Mouse (Mus musculus) limb, embryonic 10.5 days (tissue): ENCODE results near the gene Tspan18. TPM values are rescaled to one million over a fixed set of nuclear protein-coding genes. Genes with fewer than 3 reads are reported as not detected.

ENCODE experiments used
- DNase-seq: peaks from one replicate; pipeline ENCODE4 v3.0.0-alpha.2; 2017; ENCODE audit warnings: low spot score
- H3K27ac ChIP-seq: fragments of 300-500 bp; sonication (generic); 2 replicates; pipeline ENCODE4 v1.5.1; 2016; ENCODE audit warnings: mild to moderate bottlenecking
- H3K27me3 ChIP-seq: fragments of 300-500 bp; sonication (generic); 2 replicates; pipeline ENCODE4 v1.6.1; 2016; ENCODE audit warnings: low read depth, mild to moderate bottlenecking; ENCODE audit not compliant: poor library complexity, severe bottlenecking
- H3K36me3 ChIP-seq: fragments of 300-500 bp; sonication (generic); 2 replicates; pipeline ENCODE4 v1.6.1; 2016; ENCODE audit warnings: mild to moderate bottlenecking, moderate library complexity
- H3K4me1 ChIP-seq: fragments of 300-500 bp; sonication (generic); 2 replicates; pipeline ENCODE4 v1.6.1; 2016
- H3K4me3 ChIP-seq: fragments of 300-500 bp; sonication (generic); 2 replicates; pipeline ENCODE4 v1.5.1; 2016; ENCODE audit warnings: mild to moderate bottlenecking, moderate library complexity
- H3K9me3 ChIP-seq: fragments of 300-500 bp; sonication (generic); replicated peaks from 2 replicates; pipeline ENCODE4 v1.6.1; 2016; ENCODE audit warnings: mild to moderate bottlenecking
- WGBS: fragments of 180-500 bp; shearing (Covaris S2); methylation state at CpG from one replicate; pipeline ENCODE4 v1.1.7; 2016; 5-methylcytosine and 5-hydroxymethylcytosine counted together
- polyA plus RNA-seq: library from polyadenylated mRNA; unstranded; fragments of >200 nt; fragmentation: Nextera tagmentation; extraction: Ambion mirVana; gene quantifications from 2 replicates; pipeline ENCODE4 v1.2.1, GENCODE M21; 2016

The Tspan18 gene
- polyA plus RNA-seq, 1 experiment from 2014 or later = 13.4 TPM

DNA sequence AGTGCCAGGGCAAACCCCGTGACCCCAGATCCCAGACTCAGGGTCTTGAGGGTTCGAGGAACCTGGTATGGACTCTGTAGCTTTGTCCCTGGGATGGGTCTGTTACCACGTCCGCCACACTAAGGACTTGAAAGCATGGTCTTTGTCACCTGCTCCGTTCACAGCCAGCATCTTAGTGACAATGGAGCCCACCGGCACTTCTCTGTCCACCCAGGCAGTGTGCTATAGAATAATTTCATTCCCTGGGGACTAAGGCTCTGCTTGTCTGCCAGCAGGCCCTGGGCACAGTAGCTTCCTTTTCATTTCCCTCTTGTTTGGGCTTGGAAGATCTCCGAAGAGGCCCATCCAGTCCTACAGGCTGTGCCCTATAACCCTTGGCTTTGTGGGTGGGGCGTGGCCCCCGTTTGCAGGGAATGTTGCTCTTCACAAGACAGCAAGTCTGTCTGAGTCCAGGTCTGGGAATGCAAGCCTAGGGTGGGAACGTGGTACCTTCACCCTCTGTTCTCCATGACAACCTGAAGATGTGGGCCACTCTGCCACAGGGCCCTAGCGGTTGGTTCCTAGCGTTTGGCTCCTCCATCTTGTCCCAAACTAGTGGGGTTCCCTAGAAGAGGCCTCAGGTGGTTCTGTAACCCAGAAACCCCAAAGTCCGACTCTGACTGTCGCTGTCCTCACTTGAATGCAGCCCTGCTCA is 142.7 kb downstream of the Tspan18 start:
- Histone ChIP-seq H3K27ac (peak overlapping the region; percentile 5; the same call in 1 of the 2 replicates), H3K27me3 (peaks cover 42% of the 10 kb centered on the region), H3K9me3 (no peaks in the 10 kb centered on the region), H3K4me1 (peaks cover 48% of the 10 kb centered on the region), H3K4me3 (no peak overlapping the region), H3K36me3 (no peaks in the 10 kb centered on the region)
- 77% methylated on average over 14 of the region's 14 CpGs for WGBS
- no peak for DNase-seq

DNA sequence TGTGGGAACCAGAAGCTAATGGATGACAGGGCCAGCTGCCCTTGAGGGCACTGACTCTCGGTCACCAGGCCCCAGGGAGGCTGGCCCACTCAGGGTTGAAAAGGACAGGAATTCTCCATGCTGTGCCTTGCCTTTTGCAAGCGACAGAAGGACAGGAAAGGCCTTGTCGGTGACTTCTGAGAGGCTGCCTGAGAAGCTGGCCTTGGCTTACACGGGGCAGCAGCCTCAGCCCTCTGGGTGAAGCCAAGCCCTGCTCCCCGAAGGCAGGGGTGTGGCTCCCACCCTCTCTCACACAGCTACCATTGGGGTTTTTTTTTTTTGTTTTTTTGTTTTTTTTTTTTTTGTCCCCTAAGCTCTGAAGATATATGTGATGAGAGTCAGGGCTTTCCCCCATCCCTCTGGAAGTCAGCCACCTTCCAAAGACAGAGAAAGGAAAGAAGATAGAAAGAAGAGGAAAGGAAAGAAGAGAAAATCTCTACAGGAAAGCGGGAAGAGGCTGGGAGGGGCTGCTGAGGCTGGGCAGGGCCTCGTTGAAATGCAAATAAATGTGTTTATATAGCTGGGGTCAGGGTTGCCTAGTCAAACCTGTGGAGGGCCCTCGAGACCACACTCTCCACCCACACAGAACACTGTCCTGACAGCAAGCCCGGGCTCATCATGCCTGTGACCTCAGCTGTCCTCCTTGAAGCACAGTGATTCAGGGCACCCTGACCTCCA is 143.4 kb downstream of the Tspan18 start:
- DNase-seq = no peak
- no peak overlapping the region for H3K27ac ChIP-seq
- 17% methylated on average over 9 of the region's 9 CpGs for WGBS
- no peaks in the 10 kb centered on the region for H3K9me3 ChIP-seq
- no peaks in the 10 kb centered on the region for H3K36me3 ChIP-seq
- peaks cover 49% of the 10 kb centered on the region for H3K27me3 ChIP-seq
- H3K4me1 ChIP-seq = peaks cover 48% of the 10 kb centered on the region
- H3K4me3 ChIP-seq = no peak overlapping the region

DNA sequence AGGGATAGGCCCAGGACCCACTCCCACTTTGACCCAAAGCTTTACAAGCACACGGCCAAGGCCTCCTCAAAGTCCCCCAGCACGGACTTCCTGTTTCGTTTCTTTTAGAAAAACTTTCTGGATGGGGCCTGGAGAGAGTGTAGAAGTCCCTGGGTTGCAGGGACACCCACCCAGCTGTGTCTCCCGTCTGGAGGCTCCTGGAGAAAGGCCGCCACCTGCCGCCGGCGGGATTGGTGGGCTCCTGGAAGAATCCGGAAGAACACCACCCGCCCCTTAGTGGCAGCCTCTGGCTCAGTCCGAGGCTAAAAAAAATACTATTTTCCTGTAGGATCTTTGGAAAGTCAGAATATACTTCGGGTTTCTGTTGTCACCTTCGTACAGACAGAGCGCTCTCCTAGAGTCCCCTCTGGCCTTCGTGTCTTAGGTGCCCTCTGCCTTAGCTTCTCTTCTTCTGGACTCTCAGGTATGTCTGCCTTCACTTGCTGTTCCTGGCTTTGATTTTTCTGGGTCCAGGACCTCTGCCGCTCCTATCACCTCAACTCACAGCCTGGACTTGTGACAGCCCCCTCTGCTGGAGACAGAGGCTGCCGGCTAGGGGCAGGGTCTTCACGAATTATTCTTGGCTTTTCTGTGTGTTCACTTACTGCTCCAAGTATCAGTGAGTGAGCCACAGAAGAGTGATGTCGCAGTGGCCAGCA is 145.4 kb downstream of the Tspan18 start:
- Histone ChIP-seq H3K4me1 (peaks cover 48% of the 10 kb centered on the region), H3K27me3 (peaks cover 69% of the 10 kb centered on the region)

DNA sequence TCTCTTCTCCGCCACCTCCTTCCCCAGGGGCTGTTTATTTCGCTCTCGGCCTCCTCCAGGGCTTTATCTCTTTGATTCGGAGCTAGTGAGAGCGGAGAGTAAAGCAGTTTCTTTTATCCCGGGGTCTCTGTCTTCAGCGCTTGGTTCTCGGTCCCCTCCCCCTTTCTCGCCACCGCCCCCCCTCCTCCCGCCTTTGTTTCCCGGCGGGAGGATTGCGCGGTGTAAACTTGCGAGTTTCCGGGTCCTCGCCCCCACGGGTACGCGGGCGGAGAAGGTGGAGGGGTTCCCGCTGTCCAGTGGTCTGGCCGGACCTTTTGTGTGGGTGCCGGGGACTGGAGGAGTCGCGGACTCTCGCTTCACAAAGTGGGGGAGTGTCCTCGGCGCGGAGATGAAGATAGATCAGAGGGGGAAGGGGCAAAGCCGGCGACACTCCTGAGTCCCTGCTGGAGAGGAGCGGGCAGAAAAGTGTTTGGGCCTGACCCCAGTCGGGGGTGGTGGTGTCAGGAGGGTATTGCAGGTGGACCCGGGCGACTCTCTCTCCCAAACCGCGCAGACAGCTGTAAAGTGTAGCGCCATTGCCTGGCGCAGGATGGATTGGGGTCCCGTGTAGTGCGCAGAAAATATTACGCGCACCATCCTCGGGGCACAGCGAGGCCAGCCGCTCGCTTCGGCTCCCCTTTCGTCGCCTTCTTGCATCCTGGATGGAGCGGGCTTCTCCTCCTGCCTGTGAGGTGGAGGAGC is 146.1 kb downstream of the Tspan18 start:
- peaks cover 77% of the 10 kb centered on the region for H3K27me3 ChIP-seq

More for the DNA sequence above, 145.4 kb downstream of the Tspan18 start:
- DNase-seq = peak; percentile 59
- 6% methylated on average over 19 of the region's 19 CpGs for WGBS
- Histone ChIP-seq H3K4me3 (peak overlapping the region; percentile 70), H3K36me3 (no peaks in the 10 kb centered on the region), H3K27ac (peak overlapping the region; percentile 81), H3K9me3 (no peaks in the 10 kb centered on the region)

DNA sequence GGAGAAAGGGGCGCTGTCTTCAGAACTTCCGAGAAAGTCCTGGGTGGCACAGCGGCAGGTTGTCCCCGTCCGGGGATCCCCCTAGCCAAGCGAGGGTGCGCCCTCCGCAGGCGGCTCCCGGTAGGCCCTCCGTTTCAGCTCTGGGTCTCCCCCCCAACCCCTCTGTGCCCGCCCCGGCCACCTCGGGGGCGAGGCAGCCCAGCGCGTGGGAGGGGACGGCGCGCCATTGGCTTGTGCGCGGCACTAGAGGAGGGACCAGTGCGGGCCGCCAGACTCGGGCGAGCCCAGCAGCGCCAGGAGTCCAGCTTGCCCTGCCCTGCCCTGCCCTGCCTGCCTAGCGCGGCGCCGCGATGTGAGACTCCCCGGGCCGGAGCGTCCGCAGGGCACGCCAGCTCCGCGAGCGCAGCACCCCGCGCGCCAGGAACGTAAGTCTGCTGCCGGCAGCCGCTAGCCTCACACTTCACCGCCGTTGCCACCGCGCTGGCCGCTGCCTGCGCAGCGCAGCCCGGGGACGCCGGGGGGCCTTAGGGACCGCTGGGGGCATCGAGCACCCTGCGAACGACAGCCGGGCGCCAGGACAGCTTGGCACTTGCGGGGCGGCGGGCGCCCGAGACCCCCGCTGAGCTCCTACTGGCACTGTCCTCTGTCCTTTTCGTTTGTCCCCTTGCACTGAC is 146.8 kb downstream of the Tspan18 start, which contains the start of gene Trp53i11:
TSS of gene Trp53i11 (plus strand) at position 226 of the 674 bp plus-strand sequence.
- under 1% methylated on average over 69 of the region's 69 CpGs for WGBS
- peak within 1 kb of the TSS; percentile 81 for H3K27ac ChIP-seq
- no peaks in the 10 kb centered on the region for H3K9me3 ChIP-seq
- peak within 1 kb of the TSS; percentile 70 for H3K4me3 ChIP-seq
- H3K27me3 ChIP-seq = peaks cover 84% of the 10 kb centered on the region
- DNase-seq = peak; percentile 85
- peaks cover 44% of the 10 kb centered on the region for H3K4me1 ChIP-seq
- H3K36me3 ChIP-seq = no peaks in the 10 kb centered on the region

More for the DNA sequence above, 146.1 kb downstream of the Tspan18 start:
- Histone ChIP-seq H3K27ac (peak overlapping the region; percentile 81), H3K4me1 (peaks cover 47% of the 10 kb centered on the region), H3K36me3 (no peaks in the 10 kb centered on the region), H3K9me3 (no peaks in the 10 kb centered on the region), H3K4me3 (peak overlapping the region; percentile 70)
- DNase-seq = peak; percentile 69
- WGBS = under 1% methylated on average over 53 of the region's 53 CpGs

DNA sequence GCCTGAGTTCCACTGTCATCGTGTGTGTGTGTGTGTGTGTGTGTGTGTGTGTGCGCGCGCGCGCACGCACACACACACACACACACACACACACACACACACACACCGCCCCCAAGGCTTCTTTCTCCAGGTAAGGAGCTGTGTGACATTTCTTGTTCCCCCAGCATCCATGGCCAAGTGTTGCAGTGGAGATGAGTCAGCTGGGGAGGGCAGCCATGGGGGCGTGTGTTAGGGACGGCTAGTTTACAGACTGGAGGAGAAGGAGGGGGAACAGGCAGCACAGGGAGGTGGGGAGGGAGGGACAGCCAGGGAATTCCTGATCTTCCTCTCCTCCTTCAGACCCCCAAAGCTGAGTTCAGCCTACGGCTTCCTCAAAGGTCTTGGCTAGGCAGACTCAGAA is 151.4 kb downstream of the Tspan18 start:
- Histone ChIP-seq H3K27me3 (peaks cover 100% of the 10 kb centered on the region), H3K27ac (no peak overlapping the region), H3K4me1 (peaks cover 31% of the 10 kb centered on the region), H3K36me3 (no peaks in the 10 kb centered on the region), H3K9me3 (no peaks in the 10 kb centered on the region), H3K4me3 (no peak overlapping the region)
- no peak for DNase-seq
- WGBS = 81% methylated on average over 11 of the region's 11 CpGs

DNA sequence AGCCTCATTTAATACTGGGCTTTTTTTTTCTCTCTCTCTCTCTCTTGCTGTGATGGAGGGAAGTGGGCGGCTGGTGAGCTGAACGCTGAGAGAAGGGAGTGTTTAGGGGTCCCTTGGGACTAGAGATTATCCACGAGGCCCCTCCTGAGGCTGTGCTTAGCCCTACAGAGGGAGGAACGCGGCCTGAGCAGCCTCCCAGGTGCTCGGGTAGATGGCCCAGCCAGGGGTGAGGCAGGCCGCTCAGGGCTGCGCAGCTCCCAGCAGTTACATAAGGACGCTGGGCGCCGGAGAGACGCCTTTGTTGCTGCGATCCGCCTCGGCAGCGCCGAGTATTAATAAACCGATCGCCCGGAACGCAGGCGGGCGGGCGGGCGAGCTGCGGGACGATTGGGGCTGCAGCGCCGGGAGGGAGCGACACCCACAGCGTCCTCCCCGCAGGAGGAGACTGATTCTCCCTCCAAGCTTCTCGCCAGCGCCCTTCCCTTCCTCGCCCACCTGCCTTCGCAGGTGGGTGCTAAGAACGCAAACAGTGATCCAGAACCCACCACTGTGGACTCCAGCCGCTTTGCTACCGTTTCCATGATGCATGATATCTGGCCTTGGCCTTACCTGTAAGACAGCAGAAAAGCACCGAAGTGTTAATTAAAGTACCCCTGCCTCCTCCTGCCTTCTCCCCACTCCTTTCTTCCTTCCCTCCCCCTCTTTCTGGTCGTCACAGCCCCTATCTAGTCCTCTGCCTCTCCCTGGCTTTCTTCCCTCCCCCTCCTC is 154.0 kb downstream of the Tspan18 start:
- H3K27ac ChIP-seq = peak overlapping the region; percentile 62
- no peaks in the 10 kb centered on the region for H3K9me3 ChIP-seq

DNA sequence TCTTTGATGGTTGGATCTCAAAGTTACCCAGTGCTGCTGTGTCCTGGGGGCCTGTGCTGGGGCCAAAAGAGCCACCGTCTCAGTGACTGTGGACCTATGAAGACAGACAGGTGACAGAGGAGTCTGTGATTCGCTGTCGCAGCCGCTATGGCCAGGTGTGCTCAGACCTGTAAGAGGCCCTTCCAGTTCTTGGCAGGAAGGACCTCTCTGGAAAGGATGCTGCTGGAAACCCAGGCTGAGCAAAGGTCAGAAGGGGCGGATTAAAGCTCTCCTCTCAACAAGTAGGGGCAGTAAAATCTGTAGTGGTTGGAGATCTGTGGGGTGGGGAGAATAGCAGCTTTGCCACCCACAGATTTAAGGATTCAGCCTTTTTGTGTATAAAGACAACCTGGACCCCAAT is 154.7 kb downstream of the Tspan18 start:
- Histone ChIP-seq H3K27me3 (peaks cover 99% of the 10 kb centered on the region), H3K9me3 (no peaks in the 10 kb centered on the region), H3K27ac (no peak overlapping the region), H3K36me3 (no peaks in the 10 kb centered on the region), H3K4me3 (no peak overlapping the region; the same call in 1 of the 2 replicates), H3K4me1 (peaks cover 55% of the 10 kb centered on the region)
- DNase-seq = no peak
- 49% methylated on average over 5 of the region's 5 CpGs for WGBS

More for the DNA sequence above, 154.0 kb downstream of the Tspan18 start:
- WGBS = 1% methylated on average over 41 of the region's 41 CpGs
- peak; percentile 57 for DNase-seq
- H3K4me3 ChIP-seq = peak overlapping the region; percentile 47
- peaks cover 100% of the 10 kb centered on the region for H3K27me3 ChIP-seq
- no peaks in the 10 kb centered on the region for H3K36me3 ChIP-seq
- H3K4me1 ChIP-seq = peaks cover 49% of the 10 kb centered on the region

DNA sequence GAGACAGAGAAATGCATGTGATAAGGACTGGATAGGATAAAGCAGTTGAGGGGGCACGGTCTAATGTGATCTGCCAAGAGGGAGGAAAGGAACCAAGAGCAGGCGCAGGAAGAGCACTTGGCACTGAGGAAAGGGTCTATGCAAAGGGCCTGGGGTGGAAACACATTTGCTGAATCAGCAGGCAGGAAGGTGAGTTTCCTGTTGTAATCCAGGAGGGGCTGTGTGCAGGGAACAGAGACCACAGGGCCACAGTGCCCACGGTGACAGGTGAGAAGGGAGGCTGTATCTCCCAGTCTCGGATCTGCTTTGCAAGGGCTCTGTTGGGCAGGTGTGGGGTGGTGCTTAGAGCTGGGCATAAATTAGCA is 156.0 kb downstream of the Tspan18 start:
- no peak overlapping the region for H3K4me3 ChIP-seq
- no peak for DNase-seq
- H3K27ac ChIP-seq = no peak overlapping the region
- H3K4me1 ChIP-seq = peaks cover 64% of the 10 kb centered on the region
- no peaks in the 10 kb centered on the region for H3K36me3 ChIP-seq
- 83% methylated on average over 4 of the region's 4 CpGs for WGBS
- no peaks in the 10 kb centered on the region for H3K9me3 ChIP-seq
- peaks cover 91% of the 10 kb centered on the region for H3K27me3 ChIP-seq

DNA sequence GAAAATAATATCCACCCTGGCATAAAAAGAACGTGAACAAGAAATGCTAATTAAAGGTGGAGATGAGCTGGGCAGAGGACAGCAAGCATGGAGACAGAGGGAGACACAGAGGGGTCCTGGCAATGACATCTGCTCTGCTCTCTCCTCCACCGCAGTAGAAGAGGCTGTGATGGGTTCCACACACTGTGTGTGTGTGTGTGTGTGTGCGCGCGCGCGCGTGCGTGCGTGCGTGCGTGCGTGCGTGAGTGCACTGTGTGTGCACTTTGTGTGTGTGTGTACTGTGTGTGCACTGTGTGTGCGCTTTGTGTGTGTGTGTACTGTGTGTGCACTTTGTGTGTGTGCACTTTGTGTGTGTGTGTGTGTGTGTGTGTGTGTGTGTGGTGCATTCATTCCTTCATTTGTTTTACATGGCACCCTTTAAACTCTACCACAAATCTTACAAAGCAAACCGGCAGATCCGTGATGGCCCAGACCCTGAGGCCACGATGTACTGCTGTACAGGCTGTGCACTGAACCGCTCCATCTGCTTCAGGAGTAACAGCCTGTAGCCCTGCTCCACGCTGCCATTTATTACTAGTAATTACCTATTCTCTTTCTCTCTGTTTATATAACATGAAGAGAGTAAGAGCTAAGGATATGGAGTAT is 156.5 kb downstream of the Tspan18 start:
- peaks cover 60% of the 10 kb centered on the region for H3K4me1 ChIP-seq
- no peak overlapping the region; the same call in 1 of the 2 replicates for H3K27ac ChIP-seq
- H3K36me3 ChIP-seq = no peaks in the 10 kb centered on the region
- no peak for DNase-seq
- H3K4me3 ChIP-seq = no peak overlapping the region
- WGBS = 82% methylated on average over 20 of the region's 20 CpGs
- H3K27me3 ChIP-seq = peaks cover 86% of the 10 kb centered on the region
- no peaks in the 10 kb centered on the region for H3K9me3 ChIP-seq
